Mouse (Mus musculus) lung, postnatal 0 days (tissue): ENCODE results near the gene Dmac2.

Experiments used
- CTCF ChIP-seq: IDR thresholded peaks from 2 replicates; pipeline ENCODE4 v1.5.1; 2016; ENCODE audit warnings: antibody characterized with exemption, mild to moderate bottlenecking
- EP300 ChIP-seq: IDR thresholded peaks from 2 replicates; pipeline ENCODE4 v1.6.1; 2016; ENCODE audit warnings: antibody characterized with exemption, mild to moderate bottlenecking, control low read depth

DNA sequence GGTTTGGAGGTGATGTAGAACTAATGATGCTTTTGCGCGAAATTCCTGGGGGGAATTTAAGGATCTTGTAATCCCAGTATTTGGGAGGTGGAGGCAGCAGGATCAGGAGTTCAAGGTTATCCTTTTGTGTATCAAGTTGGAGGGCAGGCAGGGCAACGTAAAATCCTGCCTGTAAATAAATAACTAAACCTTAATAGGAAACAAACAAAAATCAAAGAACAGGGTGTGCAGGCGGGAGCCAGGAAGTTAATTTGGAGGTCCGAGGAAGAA, 443 bp downstream of the Dmac2 start:
- TF ChIP-seq CTCF (no peak), EP300 (no peak)
